Comparison of ENCODE assay signal across 24 mouse cellular contexts in the genomic region with DNA sequence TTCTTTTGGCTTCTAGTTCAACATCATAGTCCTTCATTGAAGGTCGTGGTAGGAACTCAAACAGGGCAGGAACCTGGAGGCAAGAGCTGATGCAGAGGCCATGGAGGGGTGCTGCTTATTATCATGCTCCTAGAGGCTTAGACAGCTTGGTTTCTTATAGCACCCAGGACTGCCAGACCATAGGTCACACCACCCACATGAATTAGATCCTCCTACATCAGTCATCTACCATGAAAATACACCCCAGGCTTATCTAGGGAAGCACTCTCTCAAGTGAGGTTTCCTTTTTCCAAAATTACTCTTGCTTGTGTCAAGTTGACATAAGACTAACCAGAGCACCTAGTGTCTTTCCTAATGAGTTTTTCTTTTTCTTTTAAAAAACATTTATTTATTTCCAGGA.
A peak's percentile ranks its signal among the peaks of the same experiment; 100 is the strongest.
DNase-seq lines count a peak whose midpoint lies in the region; ATAC-seq and TF ChIP-seq lines count a peak whose summit lies in the region.
"Had no signal": no experiment of that assay in that cellular context is flagged by ENCODE, and none has a peak within 500 bp of the region (broad histone marks: within the 10 kb centered on the region; RNA-seq: fewer than 3 reads in every experiment).

No protein-coding gene starts in this region.

- peak; percentile 66 for ATAC-seq in liver, embryonic 11.5 days (replicated peaks; ENCODE audit: low FRiP score)
- peak; percentile 75 for ATAC-seq in common myeloid progenitor, adult 5-6 weeks (replicated peaks; ENCODE audit: low read depth, poor library complexity, severe bottlenecking)
- peak; percentile 55; the same call in 1 of the 2 replicates for ATAC-seq in liver, embryonic 14.5 days (ENCODE audit: insufficient read depth)
- ATAC-seq in monocyte, adult 5-6 weeks (replicated peaks; ENCODE audit: insufficient number of reproducible peaks, low FRiP score, low TSS enrichment, poor library complexity, severe bottlenecking), result no peak
- no peak for ATAC-seq in hindbrain, postnatal 0 days
- ATAC-seq: activated CD4-positive, CD25-positive, alpha-beta regulatory T cell, adult 4 months; forebrain, embryonic 13.5 days; forebrain, embryonic 15.5 days; forebrain, postnatal 0 days; Patski had no signal

- H3K4me1 ChIP-seq in liver, embryonic 11.5 days (replicated peaks; ENCODE audit: control insufficient read depth, insufficient read depth, low read length), result peaks cover 4% of the 10 kb centered on the region; the same call in 1 of the 2 replicates
- peaks cover 0 to 5% of the 10 kb centered on the region in 2 experiments; a peak in 2 of 4 replicates for H3K4me1 ChIP-seq in liver, embryonic 14.5 days (replicated peaks; ENCODE audit: control insufficient read depth in 2 of 2, insufficient read depth in 2 of 2, low read length in 1 of 2)
- H3K4me1 ChIP-seq in hindbrain, postnatal 0 days (ENCODE audit: insufficient read depth, low read length), result no peaks in the 10 kb centered on the region
- H3K4me1 ChIP-seq: embryonic facial prominence, embryonic 13.5 days; embryonic facial prominence, embryonic 15.5 days; forebrain, embryonic 13.5 days; forebrain, embryonic 15.5 days had no signal

- H3K4me3 ChIP-seq in liver, embryonic 11.5 days (ENCODE audit: low read depth, low read length), result no peak overlapping the region
- H3K4me3 ChIP-seq in liver, embryonic 14.5 days (ENCODE audit: insufficient read depth in 1 of 2, low read depth in 2 of 2, low read length in 2 of 2), result no peak overlapping the region
- no peak overlapping the region for H3K4me3 ChIP-seq in hindbrain, postnatal 0 days (ENCODE audit: low read length)
- H3K4me3 ChIP-seq: embryonic facial prominence, embryonic 13.5 days; embryonic facial prominence, embryonic 15.5 days; forebrain, embryonic 13.5 days; forebrain, embryonic 15.5 days had no signal

- no peak for TF ChIP-seq CTCF in liver, embryonic 14.5 days (IDR thresholded peaks at IDR 0.05; ENCODE audit: low read depth)
- TF ChIP-seq CTCF in hindbrain, postnatal 0 days (IDR thresholded peaks at IDR 0.05; ENCODE audit: low read depth), result no peak

- no peak for TF ChIP-seq EP300 in liver, embryonic 14.5 days (IDR thresholded peaks at IDR 0.05; ENCODE audit: low read depth)

- no peaks in the 10 kb centered on the region for H3K36me3 ChIP-seq in liver, embryonic 11.5 days (ENCODE audit: control insufficient read depth, insufficient read depth, low read length)
- no peaks in the 10 kb centered on the region for H3K36me3 ChIP-seq in liver, embryonic 14.5 days (replicated peaks; ENCODE audit: control insufficient read depth, insufficient read depth, low read depth)
- H3K36me3 ChIP-seq in hindbrain, postnatal 0 days (ENCODE audit: insufficient read depth, low read length), result no peaks in the 10 kb centered on the region
- H3K36me3 ChIP-seq: embryonic facial prominence, embryonic 13.5 days; embryonic facial prominence, embryonic 15.5 days; forebrain, embryonic 15.5 days had no signal

- H3K4me2 ChIP-seq in liver, embryonic 11.5 days, result no peak overlapping the region
- no peak overlapping the region for H3K4me2 ChIP-seq in liver, embryonic 14.5 days (ENCODE audit: low read depth)
- no peak overlapping the region for H3K4me2 ChIP-seq in hindbrain, postnatal 0 days (ENCODE audit: low read depth, low read length)
- H3K4me2 ChIP-seq: embryonic facial prominence, embryonic 13.5 days; embryonic facial prominence, embryonic 15.5 days; forebrain, embryonic 13.5 days; forebrain, embryonic 15.5 days had no signal

- no peak overlapping the region for H3K27ac ChIP-seq in liver, embryonic 11.5 days (ENCODE audit: low read depth, low read length)
- no peak overlapping the region for H3K27ac ChIP-seq in liver, embryonic 14.5 days
- H3K27ac ChIP-seq in hindbrain, postnatal 0 days, result no peak overlapping the region
- H3K27ac ChIP-seq: embryonic facial prominence, embryonic 13.5 days; embryonic facial prominence, embryonic 15.5 days; forebrain, embryonic 13.5 days; forebrain, embryonic 15.5 days had no signal

- 37% methylated on average over 1 of the region's 1 CpGs for WGBS in liver, embryonic 11.5 days
- WGBS in liver, embryonic 14.5 days (ENCODE audit: insufficient replicate concordance), result 17% methylated on average over 1 of the region's 1 CpGs
- WGBS in hindbrain, postnatal 0 days, result 81% methylated on average over 1 of the region's 1 CpGs

- H3K9me3 ChIP-seq in liver, embryonic 11.5 days (ENCODE audit: control insufficient read depth, low read length), result no peaks in the 10 kb centered on the region
- no peaks in the 10 kb centered on the region for H3K9me3 ChIP-seq in liver, embryonic 14.5 days (ENCODE audit: control insufficient read depth, low read length)
- no peaks in the 10 kb centered on the region for H3K9me3 ChIP-seq in hindbrain, postnatal 0 days (ENCODE audit: low read length)
- H3K9me3 ChIP-seq: embryonic facial prominence, embryonic 13.5 days; embryonic facial prominence, embryonic 15.5 days; forebrain, embryonic 13.5 days; forebrain, embryonic 15.5 days had no signal

- DNase-seq in liver, embryonic 11.5 days (ENCODE audit: low spot score), result no peak
- DNase-seq in liver, result no peak
- peak; percentile 90 for DNase-seq in 416B (ENCODE audit: low read depth)
- no peak for DNase-seq in liver, embryonic 14.5 days (ENCODE audit: low read depth in 3 of 3, low spot score in 3 of 3)
- no peak for DNase-seq in hindbrain, postnatal 0 days (ENCODE audit: low spot score)
- DNase-seq in kidney, adult 11 months, result no peak
- DNase-seq: adrenal gland, adult 8-10 months; adrenal gland, postnatal 14 days; adrenal gland, postnatal 36 days; cerebellum, adult 11-12 months; cerebellum, adult 2 months; cerebellum, adult 9-10 months; cerebellum, postnatal 10 days; cerebellum, postnatal 25 days; embryo, embryonic 11 days; forebrain, postnatal 0 days had no signal

- H3K9ac ChIP-seq in liver, embryonic 11.5 days (ENCODE audit: low read depth, low read length), result no peak overlapping the region
- no peak overlapping the region for H3K9ac ChIP-seq in liver, embryonic 14.5 days (replicated peaks)
- H3K9ac ChIP-seq in hindbrain, postnatal 0 days (replicated peaks; ENCODE audit: low read length), result no peak overlapping the region
- H3K9ac ChIP-seq: embryonic facial prominence, embryonic 13.5 days; embryonic facial prominence, embryonic 15.5 days; forebrain, embryonic 13.5 days; forebrain, embryonic 15.5 days; forebrain, postnatal 0 days had no signal

- H3K27me3 ChIP-seq in liver, embryonic 11.5 days (replicated peaks; ENCODE audit: control insufficient read depth, insufficient read depth, low read length), result no peaks in the 10 kb centered on the region
- H3K27me3 ChIP-seq in liver, embryonic 14.5 days (ENCODE audit: control insufficient read depth, insufficient read depth, low read length), result no peaks in the 10 kb centered on the region
- no peaks in the 10 kb centered on the region for H3K27me3 ChIP-seq in hindbrain, postnatal 0 days (ENCODE audit: insufficient read depth, low read length)
- H3K27me3 ChIP-seq: embryonic facial prominence, embryonic 13.5 days; embryonic facial prominence, embryonic 15.5 days; forebrain, embryonic 13.5 days; forebrain, embryonic 15.5 days; Patski had no signal

Comparison
In these comparisons a context has a peak if more than half of its experiments do, and no peak if none do; other contexts are left out.
1. ATAC-seq: peak in liver, embryonic 11.5 days (single experiment), common myeloid progenitor, adult 5-6 weeks (single experiment) and liver, embryonic 14.5 days (single experiment); none in monocyte, adult 5-6 weeks (single experiment) and hindbrain, postnatal 0 days (single experiment).